In the genomic region with DNA sequence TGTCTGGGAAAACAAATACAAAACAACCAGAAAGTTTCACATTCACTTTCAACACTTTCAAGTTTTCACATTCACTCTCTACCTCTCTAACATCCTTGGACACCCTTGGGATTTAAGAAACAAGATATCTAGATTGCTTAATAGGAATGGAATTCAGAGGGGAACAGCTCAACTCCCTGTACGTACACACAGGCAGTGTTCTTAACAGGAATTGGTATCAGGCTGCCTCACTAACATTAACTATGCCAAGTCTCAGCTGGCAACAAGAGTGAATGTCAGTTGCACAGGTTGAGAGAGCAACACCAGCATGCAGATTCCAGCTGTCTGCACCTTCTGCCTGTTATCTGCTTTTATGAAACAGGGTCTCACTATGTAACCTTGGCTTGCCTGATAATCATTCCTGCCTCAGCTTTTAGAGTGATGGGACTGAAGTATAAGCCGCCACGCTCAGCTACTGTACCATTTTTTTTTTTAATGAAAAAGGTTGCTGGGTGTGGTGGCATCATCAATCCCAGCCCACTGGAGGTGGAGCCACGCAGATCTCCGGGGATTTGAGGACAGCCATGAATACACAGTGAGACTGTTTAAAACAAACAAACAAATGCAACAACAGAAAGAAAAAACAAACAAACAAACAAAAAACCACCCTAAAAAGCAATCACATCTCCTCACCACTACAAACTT, we compare ENCODE assay signal across 8 mouse cellular contexts. TPM values are rescaled to one million over a fixed set of nuclear protein-coding genes. Genes with fewer than 3 reads are reported as not detected.
A peak's percentile ranks its signal among the peaks of the same experiment; 100 is the strongest.
DNase-seq lines count a peak whose midpoint lies in the region; ATAC-seq lines count a peak whose summit lies in the region.

No protein-coding gene starts in this region.

- intact Hi-C loops in left cerebral cortex, postnatal 25 days (cut with DNase I), result no loop called here

- no peak overlapping the region for H3K9ac ChIP-seq in neural tube, embryonic 12.5 days
- H3K9ac ChIP-seq in hindbrain, embryonic 15.5 days, result no peak overlapping the region

- no peaks in the 10 kb centered on the region for H3K9me3 ChIP-seq in neural tube, embryonic 12.5 days
- H3K9me3 ChIP-seq in hindbrain, embryonic 15.5 days, result no peaks in the 10 kb centered on the region

- H3K27me3 ChIP-seq in neural tube, embryonic 12.5 days (replicated peaks), result no peaks in the 10 kb centered on the region
- no peaks in the 10 kb centered on the region for H3K27me3 ChIP-seq in hindbrain, embryonic 15.5 days

- no peak for ATAC-seq in neural tube, embryonic 12.5 days (ENCODE audit: low FRiP score, low read depth)
- ATAC-seq in hindbrain, embryonic 15.5 days (ENCODE audit: low FRiP score, low read depth), result no peak

- H3K4me1 ChIP-seq in neural tube, embryonic 12.5 days, result peaks cover 21% of the 10 kb centered on the region
- peaks cover 37% of the 10 kb centered on the region for H3K4me1 ChIP-seq in hindbrain, embryonic 15.5 days (replicated peaks)

- no peak overlapping the region for H3K27ac ChIP-seq in neural tube, embryonic 12.5 days
- no peak overlapping the region for H3K27ac ChIP-seq in hindbrain, embryonic 15.5 days (replicated peaks)

- peak; percentile 33 to 45 for DNase-seq in cerebellum, postnatal 10 days
- DNase-seq in cerebellum, adult 11 months, result no peak
- no peak for DNase-seq in neural tube, embryonic 10.5 days (ENCODE audit: extremely low spot score, low spot score)
- no peak for DNase-seq in thymus, postnatal 4 days
- DNase-seq in left cerebral cortex, postnatal 25 days (ENCODE audit: low spot score in 2 of 2), result no peak
- no peak for DNase-seq in layer of hippocampus, adult 11-12 months (ENCODE audit: low spot score)

- no peak overlapping the region for H3K4me3 ChIP-seq in neural tube, embryonic 12.5 days
- no peak overlapping the region for H3K4me3 ChIP-seq in hindbrain, embryonic 15.5 days

- peaks cover 18% of the 10 kb centered on the region; the same call in 1 of the 2 replicates for H3K36me3 ChIP-seq in neural tube, embryonic 12.5 days
- H3K36me3 ChIP-seq in hindbrain, embryonic 15.5 days, result peaks cover 6% of the 10 kb centered on the region; the same call in 1 of the 2 replicates

- peak overlapping the region; percentile 88 for H3K4me2 ChIP-seq in neural tube, embryonic 12.5 days (replicated peaks)
- H3K4me2 ChIP-seq in hindbrain, embryonic 15.5 days, result peak overlapping the region; percentile 98

- 79% methylated on average over 5 of the region's 5 CpGs for WGBS in neural tube, embryonic 12.5 days
- WGBS in hindbrain, embryonic 15.5 days, result 76% methylated on average over 5 of the region's 5 CpGs

RNA-seq across cellular contexts. Expression of gene Mat2b, which starts 4.4 kb away (rescaled TPM):
- 78.5 and 80.2 TPM in 2 replicates for polyA plus RNA-seq in neural tube, embryonic 12.5 days (2016; fragmentation: Nextera tagmentation; extraction: Ambion mirVana)
- 55.8 and 58.2 TPM in 2 replicates for polyA plus RNA-seq in hindbrain, embryonic 15.5 days (2015; fragmentation: Nextera tagmentation; extraction: Ambion mirVana)
- 100 to 1,000 TPM; 149 to 158 TPM for total RNA-seq in left cerebral cortex, postnatal 25 days (2021)

RNA-seq across cellular contexts. Expression of gene Hmmr, which starts 42.6 kb away (rescaled TPM):
- polyA plus RNA-seq in neural tube, embryonic 12.5 days (2016; fragmentation: Nextera tagmentation; extraction: Ambion mirVana), result 33.7 and 33.8 TPM in 2 replicates
- 8.1 and 9.4 TPM in 2 replicates for polyA plus RNA-seq in hindbrain, embryonic 15.5 days (2015; fragmentation: Nextera tagmentation; extraction: Ambion mirVana)
- under 1 TPM; 0.41 to 0.62 TPM for total RNA-seq in left cerebral cortex, postnatal 25 days (2021)

RNA-seq across cellular contexts. Expression of gene Nudcd2, which starts 42.9 kb away (rescaled TPM):
- 122 and 124 TPM in 2 replicates for polyA plus RNA-seq in neural tube, embryonic 12.5 days (2016; fragmentation: Nextera tagmentation; extraction: Ambion mirVana)
- 60.3 and 65.9 TPM in 2 replicates for polyA plus RNA-seq in hindbrain, embryonic 15.5 days (2015; fragmentation: Nextera tagmentation; extraction: Ambion mirVana)
- 10 to 100 TPM; 19.5 to 20.8 TPM for total RNA-seq in left cerebral cortex, postnatal 25 days (2021)

Comparison
In these comparisons a context has a peak if more than half of its experiments do, and no peak if none do; other contexts are left out.
1. DNase-seq: peak in cerebellum, postnatal 10 days (2 of 2); none in cerebellum, adult 11 months (single experiment), neural tube, embryonic 10.5 days (single experiment), thymus, postnatal 4 days (single experiment), left cerebral cortex, postnatal 25 days (0 of 2) and layer of hippocampus, adult 11-12 months (single experiment).